Mouse (Mus musculus) MEL (cell line): ENCODE results near the gene Veph1. TPM values are rescaled to one million over a fixed set of nuclear protein-coding genes. Genes with fewer than 3 reads are reported as not detected.

ENCODE experiments used
- DNase-seq: peaks from one replicate; pipeline ENCODE4 v3.0.0; 2011; ENCODE audit warnings: low read depth, low spot score
- H3K27ac ChIP-seq: 2 replicates; pipeline ENCODE4 v1.5.1; 2012; ENCODE audit warnings: low read depth, mild to moderate bottlenecking, control low read depth, low read length, moderate library complexity; ENCODE audit not compliant: control insufficient read depth
- H3K27me3 ChIP-seq, 2 experiments: fragments of 150-350 bp in 1 of 2; sonication (generic) in 1 of 2; 2 replicates each; pipeline ENCODE4 v1.6.1; 2012; ENCODE audit warnings: low read length in 2 of 2, mild to moderate bottlenecking in 2 of 2, improper control_type of control experiment in 1 of 2, moderate library complexity in 1 of 2; ENCODE audit not compliant: insufficient read depth in 2 of 2, control insufficient read depth in 1 of 2
- H3K36me3 ChIP-seq, 2 experiments: 2 replicates each; pipeline ENCODE4 v1.6.1; 2012 to 2014; ENCODE audit warnings: low read length in 2 of 2, improper control_type of control experiment in 1 of 2, inconsistent platforms in 1 of 2, mild to moderate bottlenecking in 1 of 2; ENCODE audit not compliant: insufficient read depth in 2 of 2, control insufficient read depth in 1 of 2
- H3K4me1 ChIP-seq, 2 experiments: fragments of 150-350 bp in 1 of 2; sonication (generic) in 1 of 2; 2 replicates each; pipeline ENCODE4 v1.6.1; 2012; ENCODE audit warnings: low read length in 2 of 2, improper control_type of control experiment in 1 of 2, mild to moderate bottlenecking in 1 of 2; ENCODE audit not compliant: insufficient read depth in 2 of 2, control insufficient read depth in 1 of 2
- H3K4me3 ChIP-seq, 2 experiments: fragments of 150-350 bp in 1 of 2; sonication (generic) in 1 of 2; 2 replicates each; pipeline ENCODE4 v1.5.1; 2012; ENCODE audit warnings: low read depth in 2 of 2, low read length in 2 of 2, mild to moderate bottlenecking in 2 of 2, moderate library complexity in 2 of 2, control low read depth in 1 of 2, improper control_type of control experiment in 1 of 2; ENCODE audit not compliant: control insufficient read depth in 1 of 2, insufficient read depth in 1 of 2
- H3K79me2 ChIP-seq: 2 replicates; pipeline ENCODE4 v1.6.1; 2012; ENCODE audit warnings: mild to moderate bottlenecking, low read length, moderate library complexity; ENCODE audit not compliant: control insufficient read depth, poor library complexity, insufficient read depth
- H3K9ac ChIP-seq: 2 replicates; pipeline ENCODE4 v1.6.1; 2012; ENCODE audit warnings: low read depth, mild to moderate bottlenecking, control low read depth, low read length, moderate library complexity; ENCODE audit not compliant: control insufficient read depth, poor library complexity, severe bottlenecking
- H3K9me3 ChIP-seq: fragments of 150-350 bp; sonication (generic); replicated peaks from 2 replicates; pipeline ENCODE4 v1.6.1; 2012; ENCODE audit warnings: mild to moderate bottlenecking, low read length, improper control_type of control experiment, moderate library complexity; ENCODE audit not compliant: insufficient read depth
- CHD1 ChIP-seq: IDR thresholded peaks from 2 replicates; pipeline ENCODE4 v1.6.1; 2012; ENCODE audit warnings: low read depth, mild to moderate bottlenecking, inconsistent platforms, low read length, improper control_type of control experiment
- E2F4 ChIP-seq: IDR thresholded peaks from 2 replicates; pipeline ENCODE4 v1.6.1; 2011; ENCODE audit warnings: low read depth, low read length, improper control_type of control experiment, borderline replicate concordance
- ELF1 ChIP-seq: IDR thresholded peaks from 2 replicates; pipeline ENCODE4 v1.6.1; 2014; ENCODE audit warnings: low read depth, mild to moderate bottlenecking, inconsistent platforms, low read length, improper control_type of control experiment, moderate library complexity
- JUND ChIP-seq: IDR thresholded peaks from 2 replicates; pipeline ENCODE4 v1.6.1; 2011; ENCODE audit warnings: low read depth, mild to moderate bottlenecking, improper control_type of control experiment, low read length
- KAT2A ChIP-seq: conservative IDR thresholded peaks from 2 replicates; pipeline ENCODE4 v1.6.1; 2012; ENCODE audit warnings: low read depth, low read length, improper control_type of control experiment, inconsistent platforms
- MAX ChIP-seq: IDR thresholded peaks from 2 replicates; pipeline ENCODE4 v1.6.1; 2011; ENCODE audit warnings: low read length, improper control_type of control experiment
- MAZ ChIP-seq: IDR thresholded peaks from 2 replicates; pipeline ENCODE4 v1.6.1; 2012; ENCODE audit warnings: low read depth, mild to moderate bottlenecking, inconsistent platforms, low read length, improper control_type of control experiment
- MEF2A ChIP-seq: IDR thresholded peaks from 2 replicates; pipeline ENCODE4 v1.6.1; 2014; ENCODE audit warnings: low read depth, mild to moderate bottlenecking, inconsistent platforms, low read length, improper control_type of control experiment; ENCODE audit not compliant: poor library complexity, insufficient replicate concordance, severe bottlenecking; ENCODE audit errors: extremely low read depth
- MXI1 ChIP-seq: IDR thresholded peaks from 2 replicates; pipeline ENCODE4 v1.6.1; 2011; ENCODE audit warnings: mild to moderate bottlenecking, low read depth, low read length, improper control_type of control experiment
- MYB ChIP-seq: IDR thresholded peaks from 2 replicates; pipeline ENCODE4 v1.6.1; 2011; ENCODE audit warnings: mild to moderate bottlenecking, low read depth, low read length, improper control_type of control experiment
- RAD21 ChIP-seq: IDR thresholded peaks from 2 replicates; pipeline ENCODE4 v1.6.1; 2011; ENCODE audit warnings: mild to moderate bottlenecking, low read depth, low read length, improper control_type of control experiment
- RCOR1 ChIP-seq: IDR thresholded peaks from 2 replicates; pipeline ENCODE4 v1.6.1; 2012; ENCODE audit warnings: low read depth, mild to moderate bottlenecking, inconsistent platforms, low read length, improper control_type of control experiment
- SIN3A ChIP-seq: IDR thresholded peaks from 2 replicates; pipeline ENCODE4 v1.6.1; 2012; ENCODE audit warnings: low read length, improper control_type of control experiment, inconsistent platforms
- TAL1 ChIP-seq: IDR thresholded peaks from 2 replicates; pipeline ENCODE4 v1.6.1; 2012; ENCODE audit warnings: mild to moderate bottlenecking, inconsistent platforms, low read length, moderate library complexity, mixed read lengths
- TBP ChIP-seq: IDR thresholded peaks from 2 replicates; pipeline ENCODE4 v1.8.0; 2011; ENCODE audit warnings: low read depth, low read length, improper control_type of control experiment
- USF1 ChIP-seq: IDR thresholded peaks from 2 replicates; pipeline ENCODE4 v1.6.1; 2014; ENCODE audit warnings: low read depth, mild to moderate bottlenecking, inconsistent platforms, low read length, improper control_type of control experiment, moderate library complexity
- USF2 ChIP-seq, 2 experiments: IDR thresholded peaks; 2 replicates each; pipeline ENCODE4 v1.6.1; 2011 to 2012; ENCODE audit warnings: improper control_type of control experiment in 2 of 2, low read length in 2 of 2, borderline replicate concordance in 1 of 2, inconsistent platforms in 1 of 2, low read depth in 1 of 2, mild to moderate bottlenecking in 1 of 2; ENCODE audit not compliant: insufficient read depth in 1 of 2
- ZC3H11A ChIP-seq: IDR thresholded peaks from 2 replicates; pipeline ENCODE4 v1.6.1; 2012; ENCODE audit warnings: low read depth, mild to moderate bottlenecking, inconsistent platforms, low read length, improper control_type of control experiment
- ZKSCAN1 ChIP-seq: IDR thresholded peaks from 2 replicates; pipeline ENCODE4 v1.6.1; 2012; ENCODE audit warnings: low read depth, mild to moderate bottlenecking, inconsistent platforms, low read length, improper control_type of control experiment, moderate library complexity
- polyA plus RNA-seq, 2 experiments: library from polyadenylated mRNA; stranded (reverse) in 1 of 2; unstranded in 1 of 2; fragments of >175 nt in 1 of 2; fragments of >200 nt in 1 of 2; gene quantifications; 2 replicates each; pipeline versions ENCODE4 v1.2.1 to v1.2.4; 2012; ENCODE audit warnings: low replicate concordance in 2 of 2, low read depth in 1 of 2; ENCODE audit not compliant: insufficient read length in 2 of 2, insufficient read depth in 1 of 2, missing spikeins in 1 of 2
- total RNA-seq: library from RNA; depleted of rRNA; stranded (reverse); fragments of 300-350 nt; gene quantifications from 2 replicates; pipeline ENCODE4 v1.2.3, GENCODE M21; 2012

Gene Veph1
- total and polyA plus RNA-seq, 3 experiments = 0.01 TPM; not detected in 2

- TF ChIP-seq USF2 (IDR thresholded peaks at IDR 0.05; ENCODE audit: borderline replicate concordance in 1 of 2, insufficient read depth in 1 of 2, low read depth in 1 of 2, low read length in 2 of 2) = no peak
- no peak for TF ChIP-seq JUND
- no peak for TF ChIP-seq MAZ
- TF ChIP-seq MXI1 = no peak
- TF ChIP-seq TBP = no peak
- TF ChIP-seq MYB = no peak
- TF ChIP-seq RAD21 = no peak
- TF ChIP-seq MAX = no peak
- no peak for TF ChIP-seq MEF2A
- TF ChIP-seq ZKSCAN1 = no peak
- no peak for TF ChIP-seq ELF1
- no peak for TF ChIP-seq E2F4
- TF ChIP-seq KAT2A = no peak
- no peak for TF ChIP-seq ZC3H11A
- TF ChIP-seq USF1 = no peak
- Histone ChIP-seq H3K27me3 (peaks cover 0 to 4% of the 10 kb centered on the region in 2 experiments; a peak in 2 of 4 replicates), H3K9me3 (no peaks in the 10 kb centered on the region), H3K9ac (no peak overlapping the region), H3K36me3 (no peaks in the 10 kb centered on the region), H3K79me2 (no peaks in the 10 kb centered on the region), H3K27ac (no peak overlapping the region), H3K4me3 (no peak overlapping the region), H3K4me1 (peaks cover 0 to 4% of the 10 kb centered on the region in 2 experiments; a peak in 1 of 4 replicates)
- DNase-seq = no peak
Measured at GRCm38 (mm10) chr3:66325962-66326834, 29.6 kb upstream of the Veph1 start.

GRCm38 (mm10) chr3:66325486-66325951 lies 28.9 kb upstream of the Veph1 start:
- no peaks in the 10 kb centered on the region for H3K9me3 ChIP-seq
- H3K36me3 ChIP-seq = no peaks in the 10 kb centered on the region
- H3K4me3 ChIP-seq = no peak overlapping the region
- H3K27ac ChIP-seq = no peak overlapping the region
- no peak for TF ChIP-seq SIN3A
- no peak for TF ChIP-seq MXI1
- TF ChIP-seq TAL1 = no peak
- TF ChIP-seq KAT2A = no peak
- no peak for TF ChIP-seq RCOR1
- no peak for TF ChIP-seq E2F4
- TF ChIP-seq CHD1 = no peak
- DNase-seq = no peak
- no peak overlapping the region for H3K9ac ChIP-seq
- H3K79me2 ChIP-seq = no peaks in the 10 kb centered on the region
- H3K4me1 ChIP-seq = no peaks in the 10 kb centered on the region
- H3K27me3 ChIP-seq = peaks cover 0 to 4% of the 10 kb centered on the region in 2 experiments; a peak in 2 of 4 replicates
